Mouse (Mus musculus) cortical plate, adult 2 months (tissue): Measurements from ENCODE around the gene Tubgcp6.

Source experiments
- CTCF ChIP-seq: fragments of 200-500 bp; IDR thresholded peaks from 2 replicates; pipeline ENCODE4 v1.5.1; 2011; ENCODE audit warnings: mild to moderate bottlenecking, control low read depth, low read length; ENCODE audit not compliant: insufficient read depth; ENCODE audit errors: extremely low read depth
- POLR2A ChIP-seq: fragments of 200-500 bp; IDR thresholded peaks from 2 replicates; pipeline ENCODE4 v1.6.1; 2011; ENCODE audit warnings: mild to moderate bottlenecking, low read length, control low read depth; ENCODE audit not compliant: insufficient read depth; ENCODE audit errors: extremely low read depth

DNA sequence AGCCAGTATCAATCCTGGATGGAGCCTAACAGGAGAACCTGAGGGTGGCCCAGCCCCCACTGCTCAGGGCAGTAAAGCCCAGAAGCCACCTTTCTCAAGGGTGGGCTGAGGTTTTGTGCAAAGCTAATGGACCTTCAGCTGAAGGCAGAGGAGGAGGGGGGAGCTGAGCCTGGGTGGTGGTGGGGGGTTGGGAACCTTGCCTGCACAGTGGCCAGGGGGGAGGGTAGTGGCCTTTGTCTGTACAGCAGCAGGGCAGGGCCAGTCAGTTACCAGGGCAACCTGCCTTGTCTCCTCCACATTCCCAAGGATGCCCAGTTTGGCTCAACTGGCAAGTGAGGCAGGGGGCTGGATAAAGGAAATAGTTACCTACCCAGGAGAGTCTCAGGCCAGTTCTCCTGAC, 29.4 kb upstream of the Tubgcp6 start:
- TF ChIP-seq POLR2A (no peak), CTCF (no peak)
